ENCODE assay signal across 10 mouse cellular contexts in the genomic region with DNA sequence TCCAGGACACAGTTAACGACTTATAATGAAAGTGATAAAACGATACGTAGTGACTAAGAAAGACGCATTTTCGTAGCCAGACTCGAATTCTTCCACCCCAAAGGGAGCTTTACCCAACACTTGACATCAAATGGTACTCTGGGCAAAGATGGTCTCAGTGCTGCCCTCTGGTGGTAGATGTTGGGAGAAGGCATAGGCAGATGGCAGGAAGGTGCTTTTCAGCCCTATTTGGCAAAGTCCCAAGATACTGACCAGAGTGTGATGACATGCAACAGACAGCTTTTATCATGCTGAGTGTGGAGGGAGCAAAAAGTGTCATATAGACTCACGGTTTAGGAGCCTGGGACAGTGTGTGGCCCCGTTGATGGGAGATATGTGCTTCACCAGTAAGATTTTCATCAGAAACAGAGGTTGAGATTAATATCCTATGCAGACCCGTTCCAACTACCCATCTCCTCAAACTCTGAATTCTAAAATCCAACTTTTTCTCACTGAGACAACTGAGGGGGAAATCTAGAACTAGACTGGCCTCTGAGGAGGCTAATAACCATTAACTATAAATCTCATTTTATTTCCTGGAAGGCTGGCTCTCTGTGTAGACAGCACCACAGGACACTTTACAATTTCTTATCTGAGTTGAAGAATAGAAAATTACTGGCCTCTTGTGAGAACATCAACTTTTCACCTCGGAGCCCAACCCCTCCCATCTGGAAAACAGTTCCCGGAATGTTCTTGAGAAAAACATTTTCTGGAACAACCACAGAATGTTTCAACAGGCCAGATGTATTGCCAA. TPM values are rescaled to one million over a fixed set of nuclear protein-coding genes. Genes with fewer than 3 reads are reported as not detected.
DNase-seq lines count a peak whose midpoint lies in the region; ATAC-seq and TF ChIP-seq lines count a peak whose summit lies in the region.
"Had no signal": no experiment of that assay in that cellular context is flagged by ENCODE, and none has a peak within 500 bp of the region (broad histone marks: within the 10 kb centered on the region; RNA-seq: fewer than 3 reads in every experiment).

No protein-coding gene starts in this region.

- intact Hi-C loops in left cerebral cortex, postnatal 10 days (cut with DNase I), result no loop called here

- H3K36me3 ChIP-seq in midbrain, embryonic 11.5 days (ENCODE audit: control insufficient read depth, insufficient read depth, low read length), result no peaks in the 10 kb centered on the region
- H3K36me3 ChIP-seq in midbrain, embryonic 16.5 days (ENCODE audit: control insufficient read depth, insufficient read depth, low read length), result no peaks in the 10 kb centered on the region
- H3K36me3 ChIP-seq: heart, embryonic 13.5 days had no signal

- peak; percentile 88 for TF ChIP-seq CTCF in Patski (IDR thresholded peaks at IDR 0.05)

- in situ Hi-C loops in Patski (cut with MboI; ENCODE audit: low pct_unique_long_range_greater_than_20kb), result loop anchor here (25.0 kb wide), 1 partner anchor 171 kb away; no protein-coding TSS in a partner anchor

- no peaks in the 10 kb centered on the region for H3K4me1 ChIP-seq in midbrain, embryonic 11.5 days (ENCODE audit: control insufficient read depth, insufficient read depth, low read length)
- H3K4me1 ChIP-seq in midbrain, embryonic 16.5 days (ENCODE audit: control insufficient read depth, insufficient read depth, low read length), result 0 out of 2 replicates have a peak, but pooled peaks cover 6% of the 10 kb centered on the region

- H3K4me3 ChIP-seq in midbrain, embryonic 11.5 days (ENCODE audit: low read depth, low read length), result no peak overlapping the region
- H3K4me3 ChIP-seq in midbrain, embryonic 16.5 days (ENCODE audit: low read depth, low read length), result no peak overlapping the region
- H3K4me3 ChIP-seq: heart, embryonic 13.5 days; myocyte had no signal

- no peak for ATAC-seq in midbrain, embryonic 11.5 days (ENCODE audit: low FRiP score)
- ATAC-seq in midbrain, embryonic 16.5 days, result no peak
- no peak for ATAC-seq in Patski
- ATAC-seq in neutrophil, adult 5-6 weeks (ENCODE audit: extremely low read depth, insufficient number of reproducible peaks, low FRiP score, poor library complexity, severe bottlenecking), result peak; percentile 52; the same call in 1 of the 2 replicates

- no peak overlapping the region for H3K9ac ChIP-seq in midbrain, embryonic 11.5 days (ENCODE audit: low read length)
- no peak overlapping the region for H3K9ac ChIP-seq in midbrain, embryonic 16.5 days (ENCODE audit: low read depth, low read length)
- H3K9ac ChIP-seq: heart, embryonic 13.5 days had no signal

- POLR2A ChIA-PET in Patski (lab: Charles Lee), result interaction anchor here (0.6 kb wide), 1 partner anchor 53 kb away, joined by 4 read pairs; no protein-coding TSS in a partner anchor

- H3K27me3 ChIP-seq in midbrain, embryonic 11.5 days (ENCODE audit: control insufficient read depth, insufficient read depth, low read length), result no peaks in the 10 kb centered on the region
- H3K27me3 ChIP-seq in midbrain, embryonic 16.5 days (ENCODE audit: control insufficient read depth, insufficient read depth, low read depth, low read length), result no peaks in the 10 kb centered on the region
- no peaks in the 10 kb centered on the region for H3K27me3 ChIP-seq in Patski
- H3K27me3 ChIP-seq: heart, embryonic 13.5 days had no signal

- no peak overlapping the region for H3K27ac ChIP-seq in midbrain, embryonic 11.5 days (ENCODE audit: low read depth, low read length)
- H3K27ac ChIP-seq in midbrain, embryonic 16.5 days (ENCODE audit: low read length), result no peak overlapping the region
- H3K27ac ChIP-seq: heart, embryonic 13.5 days had no signal

- no peaks in the 10 kb centered on the region for H3K9me3 ChIP-seq in midbrain, embryonic 11.5 days (ENCODE audit: control insufficient read depth, low read length)
- H3K9me3 ChIP-seq in midbrain, embryonic 16.5 days (replicated peaks; ENCODE audit: control insufficient read depth, low read length, poor library complexity, severe bottlenecking), result no peaks in the 10 kb centered on the region
- H3K9me3 ChIP-seq: heart, embryonic 13.5 days had no signal

- CTCF ChIA-PET in Patski (lab: Charles Lee), result interaction anchor here (1.0 to 1.9 kb wide), 11 partner anchors 10 to 198 kb away, joined by 3 to 9 read pairs (median 4); no protein-coding TSS in a partner anchor

- no peak overlapping the region for H3K4me2 ChIP-seq in midbrain, embryonic 11.5 days
- H3K4me2 ChIP-seq in midbrain, embryonic 16.5 days (ENCODE audit: low read length), result no peak overlapping the region
- H3K4me2 ChIP-seq: heart, embryonic 13.5 days had no signal

- WGBS in midbrain, embryonic 11.5 days, result 70% methylated on average over 11 of the region's 11 CpGs
- WGBS in midbrain, embryonic 16.5 days, result 74% methylated on average over 11 of the region's 11 CpGs

- DNase-seq in midbrain, embryonic 11.5 days (ENCODE audit: low spot score, missing footprints), result peak; percentile 94
- DNase-seq in Patski (ENCODE audit: low read depth, low spot score), result peak; percentile 50
- peak; percentile 22 for DNase-seq in cerebellum, adult 11-12 months
- peak; percentile 17 to 18 for DNase-seq in gastrocnemius, adult 8-10 months (ENCODE audit: low spot score in 2 of 2)
- DNase-seq in left cerebral cortex, postnatal 10 days (ENCODE audit: extremely low spot score in 1 of 2, low spot score in 2 of 2), result peak; percentile 20 to 55
- DNase-seq in thymus, postnatal 14 days, result peak; percentile 82

RNA-seq across cellular contexts. Expression of a gene that starts 23.5 kb away (rescaled TPM):
- 2.2 and 2.3 TPM in 2 replicates for polyA plus RNA-seq in midbrain, embryonic 11.5 days (2014; fragmentation: Nextera tagmentation; extraction: Ambion mirVana)
- 25.9 and 38.6 TPM in 2 replicates for polyA plus RNA-seq in midbrain, embryonic 16.5 days (2015; fragmentation: Nextera tagmentation; extraction: Ambion mirVana)
- 0.67 TPM for polyA plus RNA-seq in Patski (2021)
- total RNA-seq in gastrocnemius, adult 8-10 months (2022), result under 1 TPM; 0.07 to 0.38 (median 0.15) TPM
- 10 to 100 TPM; 51.2 to 51.6 TPM for total RNA-seq in left cerebral cortex, postnatal 10 days (2021)
- total RNA-seq in neutrophil, adult 5-6 weeks (2017), result 0.12 and 0.86 TPM in 2 replicates
- polyA plus RNA-seq: myocyte had no signal

Comparison
In these comparisons a context has a peak if more than half of its experiments do, and no peak if none do; other contexts are left out.
1. DNase-seq: peak in every context shown above with its lines; median percentile 94 in midbrain, embryonic 11.5 days; 82 in thymus, postnatal 14 days; 50 in Patski; 38 in left cerebral cortex, postnatal 10 days; 22 in cerebellum, adult 11-12 months; 18 in gastrocnemius, adult 8-10 months.
2. RNA of a gene that starts 23.5 kb away (total RNA-seq): 51.2 to 51.6 TPM in left cerebral cortex, postnatal 10 days; 0.07 to 0.38 TPM in gastrocnemius, adult 8-10 months and 0.12 to 0.86 TPM in neutrophil, adult 5-6 weeks; every median in the first group is over 10 times any median in the second.